Mouse (Mus musculus) forebrain, embryonic 16.5 days (tissue): ENCODE data around the gene Snx9. TPM values are rescaled to one million over a fixed set of nuclear protein-coding genes. Genes with fewer than 3 reads are reported as not detected.
A peak's percentile ranks its signal among the peaks of the same experiment; 100 is the strongest.

Experiments
- ATAC-seq: fragments of 200-750 bp; cut with Nextera tagmentation; 2 replicates; pipeline ENCODE4 v1.8.0; 2017; ENCODE audit warnings: mild to moderate bottlenecking, moderate library complexity
- H3K27ac ChIP-seq: fragments of 300-500 bp; sonication (generic); 2 replicates; pipeline ENCODE4 v1.5.1; 2014; ENCODE audit warnings: low read length, control low read depth
- H3K27me3 ChIP-seq: fragments of 300-500 bp; sonication (generic); replicated peaks from 2 replicates; pipeline ENCODE4 v1.6.1; 2014; ENCODE audit warnings: low read length; ENCODE audit not compliant: control insufficient read depth, insufficient read depth
- H3K36me3 ChIP-seq: fragments of 300-500 bp; sonication (generic); 2 replicates; pipeline ENCODE4 v1.6.1; 2014; ENCODE audit not compliant: control insufficient read depth, insufficient read depth
- H3K4me1 ChIP-seq: fragments of 300-500 bp; sonication (generic); replicated peaks from 2 replicates; pipeline ENCODE4 v1.6.1; 2014; ENCODE audit warnings: low read length; ENCODE audit not compliant: control insufficient read depth, insufficient read depth
- H3K4me2 ChIP-seq: fragments of 300-500 bp; sonication (generic); 2 replicates; pipeline ENCODE4 v1.6.1; 2014; ENCODE audit warnings: mild to moderate bottlenecking, low read length, control low read depth
- H3K4me3 ChIP-seq: fragments of 300-500 bp; sonication (generic); replicated peaks from 2 replicates; pipeline ENCODE4 v1.5.1; 2014; ENCODE audit warnings: mild to moderate bottlenecking, low read length, control low read depth
- H3K9ac ChIP-seq: fragments of 300-500 bp; sonication (generic); replicated peaks from 2 replicates; pipeline ENCODE4 v1.6.1; 2014; ENCODE audit warnings: low read depth, low read length, control low read depth
- H3K9me3 ChIP-seq: fragments of 300-500 bp; sonication (generic); 2 replicates; pipeline ENCODE4 v1.6.1; 2016; ENCODE audit warnings: low read length; ENCODE audit not compliant: control insufficient read depth
- WGBS: fragments of 180-500 bp; shearing (Covaris S2); extraction: QIAGEN DNeasy Blood & Tissue Kit; methylation state at CpG from one replicate; pipeline ENCODE4 v1.1.7; 2014; 5-methylcytosine and 5-hydroxymethylcytosine counted together
- polyA plus RNA-seq: library from polyadenylated mRNA; unstranded; fragments of >200 nt; fragmentation: Nextera tagmentation; extraction: Ambion mirVana; gene quantifications from 2 replicates; pipeline ENCODE4 v1.2.1, GENCODE M21; 2015

Snx9 gene
- polyA plus RNA-seq, 1 experiment from 2014 or later, result 4.5 TPM

- no peak overlapping the region for H3K9ac ChIP-seq
- H3K4me1 ChIP-seq, result peaks cover 14% of the 10 kb centered on the region
- H3K4me2 ChIP-seq, result no peak overlapping the region
- no peak overlapping the region for H3K27ac ChIP-seq
- no peak for ATAC-seq
- 57% methylated on average over 12 of the region's 12 CpGs for WGBS
- H3K36me3 ChIP-seq, result no peaks in the 10 kb centered on the region
- no peaks in the 10 kb centered on the region for H3K9me3 ChIP-seq
- H3K4me3 ChIP-seq, result no peak overlapping the region
- peaks cover 17% of the 10 kb centered on the region for H3K27me3 ChIP-seq
These were observed 98.7 kb downstream of the Snx9 start for GRCm38 (mm10) chr17:5939871-5940270.

- H3K36me3 ChIP-seq, result no peaks in the 10 kb centered on the region
- peak overlapping the region; percentile 84 for H3K4me2 ChIP-seq
- peak; percentile 94 for ATAC-seq
- no peaks in the 10 kb centered on the region for H3K9me3 ChIP-seq
- no peak overlapping the region for H3K27ac ChIP-seq
- peak overlapping the region; percentile 51 for H3K9ac ChIP-seq
- 0% methylated on average over 22 of the region's 38 CpGs for WGBS
- peak overlapping the region; percentile 55 for H3K4me3 ChIP-seq
- H3K4me1 ChIP-seq, result peaks cover 11% of the 10 kb centered on the region
- H3K27me3 ChIP-seq, result peaks cover 17% of the 10 kb centered on the region
These were observed 99.7 kb downstream of the Snx9 start for GRCm38 (mm10) chr17:5940792-5941191.

DNA sequence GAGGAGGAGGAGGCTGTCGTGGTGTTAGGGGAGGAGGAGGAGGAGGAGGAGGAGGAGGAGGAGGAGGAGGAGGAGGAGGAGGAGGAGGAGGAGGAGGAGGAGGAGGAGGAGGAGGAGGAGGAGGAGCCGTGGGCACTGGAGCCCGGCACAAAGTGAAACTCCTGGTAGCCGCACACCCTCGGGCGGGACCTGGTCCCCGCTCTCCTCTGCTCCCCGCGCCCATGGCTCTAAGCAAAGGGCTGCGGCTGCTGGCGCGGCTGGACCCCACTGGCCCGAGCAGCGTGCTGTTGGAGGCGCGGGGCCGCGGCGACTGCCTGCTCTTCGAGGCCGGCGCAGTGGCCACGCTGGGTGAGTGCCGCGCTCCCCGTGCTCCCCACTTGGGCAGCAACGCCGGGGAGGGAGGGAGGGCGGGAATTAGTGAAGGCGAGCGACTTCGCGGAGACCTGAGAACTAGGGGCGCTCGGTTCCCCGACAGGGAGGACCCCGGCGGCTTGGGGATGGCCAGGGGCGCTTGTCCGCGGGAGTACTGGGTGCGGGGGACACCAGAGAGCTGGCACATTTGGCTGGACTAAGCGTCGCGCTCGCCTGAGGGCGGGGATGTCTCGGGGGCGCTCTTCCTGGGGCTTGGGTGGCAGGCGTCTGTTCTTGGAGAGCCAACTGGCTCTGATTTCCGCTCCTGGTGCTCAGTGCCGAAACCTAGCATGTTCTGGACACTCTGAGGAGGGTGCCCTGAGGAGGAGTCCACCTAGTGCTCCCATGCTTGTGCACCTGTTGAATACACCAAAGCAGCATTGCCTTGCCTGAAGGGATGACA is 100.3 kb downstream of the Snx9 start, which contains the start of gene Synj2:
Gene Synj2 (plus strand): TSS at position 51 of the 814 bp plus-strand sequence.
- H3K27me3 ChIP-seq, result peaks cover 17% of the 10 kb centered on the region
- peak within 1 kb of the TSS; percentile 84 for H3K4me2 ChIP-seq
- H3K4me1 ChIP-seq, result peaks cover 11% of the 10 kb centered on the region
- H3K9me3 ChIP-seq, result no peaks in the 10 kb centered on the region
- H3K9ac ChIP-seq, result peak within 1 kb of the TSS; percentile 51
- ATAC-seq, result peak; percentile 77
- H3K36me3 ChIP-seq, result no peaks in the 10 kb centered on the region
- H3K27ac ChIP-seq, result no peak within 1 kb of the TSS
- peak within 1 kb of the TSS; percentile 55 for H3K4me3 ChIP-seq
- WGBS, result 1% methylated on average over 38 of the region's 52 CpGs

DNA sequence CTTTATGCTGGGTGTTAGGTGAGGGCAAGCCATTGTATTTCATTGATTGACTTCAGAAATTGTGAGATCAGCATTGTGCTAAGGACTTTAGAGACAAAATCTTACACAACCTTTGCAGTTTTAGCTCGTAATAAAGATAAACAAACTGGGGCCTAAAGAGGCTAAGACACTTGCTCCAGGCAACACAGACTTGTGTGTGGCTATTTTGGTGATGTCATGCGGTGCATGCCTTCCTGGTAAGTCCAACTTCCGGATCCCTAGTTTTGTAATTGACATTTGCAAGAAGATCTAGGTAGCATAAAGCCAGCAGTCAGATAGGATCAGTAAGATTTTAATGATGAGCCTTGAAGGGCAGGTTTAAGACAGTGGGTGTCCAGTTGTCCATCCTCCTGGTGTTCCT is 101.0 kb downstream of the Snx9 start:
- Histone ChIP-seq H3K27me3 (peaks cover 17% of the 10 kb centered on the region), H3K4me1 (peaks cover 11% of the 10 kb centered on the region), H3K9me3 (no peaks in the 10 kb centered on the region), H3K27ac (no peak overlapping the region), H3K4me2 (no peak overlapping the region), H3K9ac (no peak overlapping the region), H3K36me3 (no peaks in the 10 kb centered on the region), H3K4me3 (no peak overlapping the region)
- 88% methylated on average over 3 of the region's 3 CpGs for WGBS
- no peak for ATAC-seq

DNA sequence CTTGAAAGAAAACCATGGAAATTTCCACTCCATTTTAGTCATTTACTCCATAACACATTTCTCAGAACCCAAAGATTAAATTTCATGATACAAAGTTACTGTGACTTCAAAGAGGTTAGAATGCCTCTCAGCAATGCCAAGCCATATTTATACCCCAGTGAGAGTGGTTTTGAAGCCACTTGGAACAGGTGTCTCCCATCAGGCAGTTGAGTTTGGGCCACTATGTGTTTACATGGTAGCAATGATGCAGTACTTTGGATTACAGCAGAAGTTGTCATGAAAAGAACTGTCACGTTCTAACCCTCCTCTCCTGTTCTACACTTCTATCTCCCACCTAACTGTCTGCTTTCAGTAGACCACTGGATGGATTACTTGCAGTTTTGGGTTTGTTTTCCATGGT is 101.9 kb downstream of the Snx9 start:
- H3K9ac ChIP-seq, result no peak overlapping the region
- H3K27ac ChIP-seq, result no peak overlapping the region
- peaks cover 17% of the 10 kb centered on the region for H3K27me3 ChIP-seq
- H3K4me3 ChIP-seq, result no peak overlapping the region
- ATAC-seq, result no peak
- WGBS, result 93% methylated on average over 1 of the region's 1 CpGs
- H3K36me3 ChIP-seq, result no peaks in the 10 kb centered on the region
- H3K4me1 ChIP-seq, result peaks cover 11% of the 10 kb centered on the region
- H3K9me3 ChIP-seq, result no peaks in the 10 kb centered on the region
- H3K4me2 ChIP-seq, result no peak overlapping the region

GRCm38 (mm10) chr17:5947039-5947438 is 105.9 kb downstream of the Snx9 start:
- no peak for ATAC-seq
- H3K4me2 ChIP-seq, result no peak overlapping the region
- peaks cover 5% of the 10 kb centered on the region for H3K27me3 ChIP-seq
- H3K4me3 ChIP-seq, result no peak overlapping the region
- H3K9ac ChIP-seq, result no peak overlapping the region
- no peaks in the 10 kb centered on the region for H3K9me3 ChIP-seq
- H3K36me3 ChIP-seq, result no peaks in the 10 kb centered on the region
- H3K27ac ChIP-seq, result no peak overlapping the region
- 74% methylated on average over 3 of the region's 3 CpGs for WGBS
- H3K4me1 ChIP-seq, result no peaks in the 10 kb centered on the region

GRCm38 (mm10) chr17:5952455-5952854 is 111.3 kb downstream of the Snx9 start:
- Histone ChIP-seq H3K36me3 (no peaks in the 10 kb centered on the region), H3K9me3 (no peaks in the 10 kb centered on the region), H3K4me3 (no peak overlapping the region), H3K4me1 (no peaks in the 10 kb centered on the region), H3K9ac (no peak overlapping the region), H3K27ac (no peak overlapping the region), H3K27me3 (no peaks in the 10 kb centered on the region), H3K4me2 (no peak overlapping the region)
- 87% methylated on average over 4 of the region's 4 CpGs for WGBS
- no peak for ATAC-seq

DNA sequence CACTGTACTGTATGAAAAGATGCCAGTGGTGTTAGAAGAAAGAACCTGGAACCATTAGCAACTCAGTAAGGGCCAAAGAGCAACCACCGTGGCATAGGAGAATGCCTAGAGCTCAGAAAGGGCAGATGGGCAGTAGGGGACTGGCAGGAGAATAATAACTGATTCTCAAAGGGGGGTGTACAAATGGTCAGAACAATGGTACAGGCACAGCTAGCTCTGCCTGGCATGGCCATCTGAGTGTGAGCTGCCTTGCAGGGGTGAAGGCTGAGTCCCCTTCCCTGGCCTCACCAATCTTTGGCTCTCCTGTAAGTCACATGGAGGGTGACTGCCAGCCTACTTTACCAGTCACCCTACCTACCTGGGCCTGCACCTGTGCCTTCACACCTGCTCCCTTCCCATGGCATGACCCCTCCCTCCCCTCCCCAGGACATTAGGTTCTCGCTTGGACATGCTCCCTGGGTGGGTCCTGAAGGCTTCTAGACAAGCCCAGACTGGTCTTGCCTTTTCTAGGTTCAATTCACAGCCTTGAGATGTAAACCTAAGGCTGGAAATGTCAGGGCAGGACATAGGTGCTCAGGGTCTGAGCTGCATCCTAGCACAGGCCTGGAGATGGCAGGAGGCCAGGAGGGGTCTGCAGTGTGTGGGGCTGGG is 115.3 kb downstream of the Snx9 start:
- no peaks in the 10 kb centered on the region for H3K9me3 ChIP-seq
- H3K36me3 ChIP-seq, result no peaks in the 10 kb centered on the region
- H3K27ac ChIP-seq, result no peak overlapping the region
- no peak overlapping the region for H3K9ac ChIP-seq
- 83% methylated on average over 2 of the region's 2 CpGs for WGBS
- no peak overlapping the region for H3K4me3 ChIP-seq
- no peak overlapping the region for H3K4me2 ChIP-seq
- no peaks in the 10 kb centered on the region for H3K27me3 ChIP-seq
- H3K4me1 ChIP-seq, result no peaks in the 10 kb centered on the region
- ATAC-seq, result no peak

DNA sequence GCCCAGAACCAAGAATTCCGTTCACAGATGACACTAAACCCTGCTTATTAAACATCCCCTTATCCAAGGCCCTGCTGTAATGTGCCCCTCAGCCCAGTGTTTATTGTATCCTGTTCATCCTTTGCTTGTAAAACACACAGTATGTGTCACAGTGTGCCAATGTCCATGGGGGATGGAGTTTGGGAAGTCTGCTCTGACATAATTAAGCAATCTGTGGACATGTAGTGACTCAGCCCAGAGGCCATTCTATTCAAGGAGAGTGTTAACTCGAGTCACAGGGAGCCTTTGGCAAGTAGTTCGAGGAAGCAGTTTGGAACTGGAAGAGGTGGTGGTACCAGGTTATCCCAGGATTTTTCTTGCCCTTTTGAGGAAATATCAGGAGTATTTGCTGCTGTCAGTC is 116.0 kb downstream of the Snx9 start:
- no peaks in the 10 kb centered on the region for H3K27me3 ChIP-seq
- H3K9ac ChIP-seq, result no peak overlapping the region
- 56% methylated on average over 3 of the region's 3 CpGs for WGBS
- H3K9me3 ChIP-seq, result no peaks in the 10 kb centered on the region
- no peak overlapping the region for H3K4me3 ChIP-seq
- no peak overlapping the region for H3K4me2 ChIP-seq
- no peak overlapping the region for H3K27ac ChIP-seq
- ATAC-seq, result no peak
- H3K4me1 ChIP-seq, result no peaks in the 10 kb centered on the region
- H3K36me3 ChIP-seq, result no peaks in the 10 kb centered on the region
